ENCODE assay signal across 26 mouse cellular contexts in genomic region chr15:72381164-72381563, GRCm38 (mm10).
DNase-seq lines count a peak whose midpoint lies in the region; ATAC-seq lines count a peak whose summit lies in the region.
"Had no signal": no experiment of that assay in that cellular context is flagged by ENCODE, and none has a peak within 500 bp of the region (broad histone marks: within the 10 kb centered on the region; RNA-seq: fewer than 3 reads in every experiment).

No protein-coding gene starts in this region.

- no peaks in the 10 kb centered on the region for H3K36me3 ChIP-seq in forebrain, embryonic 12.5 days (replicated peaks)
- no peaks in the 10 kb centered on the region for H3K36me3 ChIP-seq in forebrain, embryonic 11.5 days (ENCODE audit: control insufficient read depth, insufficient read depth, low read length)
- H3K36me3 ChIP-seq in neural tube, embryonic 14.5 days (ENCODE audit: control insufficient read depth, insufficient read depth, low read length) = no peaks in the 10 kb centered on the region
- H3K36me3 ChIP-seq: embryonic facial prominence, embryonic 12.5 days; G1E; hindbrain, embryonic 10.5 days; limb, embryonic 13.5 days; lung, embryonic 15.5 days; midbrain, embryonic 12.5 days; neural tube, embryonic 12.5 days had no signal

- no peak for DNase-seq in forebrain, embryonic 11.5 days (ENCODE audit: low spot score)
- peak; percentile 10 for DNase-seq in left cerebral cortex, postnatal 4 days
- DNase-seq in left cerebral cortex, postnatal 10 days (ENCODE audit: extremely low spot score in 1 of 2, low spot score in 2 of 2) = no peak
- no peak for DNase-seq in neural tube, embryonic 10.5 days (ENCODE audit: extremely low spot score, low spot score)
- no peak for DNase-seq in testis, postnatal 14 days (ENCODE audit: low spot score)
- DNase-seq: adrenal gland, adult 8-10 months; cerebellum, adult 9-10 months; embryo, embryonic 11 days; heart, postnatal 14 days; kidney, adult 9 months; kidney, postnatal 10 days; right cerebral cortex, adult 18-20 months; spleen, adult 18-20 months; thymus, adult 18-20 months; thymus, postnatal 25 days had no signal

- H3K4me3 ChIP-seq in forebrain, embryonic 12.5 days (replicated peaks) = no peak overlapping the region
- no peak overlapping the region for H3K4me3 ChIP-seq in forebrain, embryonic 11.5 days (ENCODE audit: low read depth, low read length)
- no peak overlapping the region for H3K4me3 ChIP-seq in neural tube, embryonic 14.5 days (ENCODE audit: low read depth, low read length)
- H3K4me3 ChIP-seq: embryonic facial prominence, embryonic 12.5 days; hindbrain, embryonic 10.5 days; limb, embryonic 13.5 days; lung, embryonic 15.5 days; midbrain, embryonic 12.5 days; neural tube, embryonic 12.5 days had no signal

- no peaks in the 10 kb centered on the region for H3K9me3 ChIP-seq in forebrain, embryonic 12.5 days
- H3K9me3 ChIP-seq in forebrain, embryonic 11.5 days (ENCODE audit: control insufficient read depth, low read length) = no peaks in the 10 kb centered on the region
- no peaks in the 10 kb centered on the region for H3K9me3 ChIP-seq in neural tube, embryonic 14.5 days (ENCODE audit: control insufficient read depth, low read length)
- H3K9me3 ChIP-seq: embryonic facial prominence, embryonic 12.5 days; hindbrain, embryonic 10.5 days; limb, embryonic 13.5 days; lung, embryonic 15.5 days; midbrain, embryonic 12.5 days; neural tube, embryonic 12.5 days had no signal

- H3K27me3 ChIP-seq in forebrain, embryonic 12.5 days = no peaks in the 10 kb centered on the region
- H3K27me3 ChIP-seq in forebrain, embryonic 11.5 days (ENCODE audit: control insufficient read depth, insufficient read depth, low read length) = no peaks in the 10 kb centered on the region
- H3K27me3 ChIP-seq in neural tube, embryonic 14.5 days (ENCODE audit: control insufficient read depth, insufficient read depth, low read length) = no peaks in the 10 kb centered on the region
- H3K27me3 ChIP-seq: embryonic facial prominence, embryonic 12.5 days; limb, embryonic 13.5 days; lung, embryonic 15.5 days; midbrain, embryonic 12.5 days; neural tube, embryonic 12.5 days had no signal

- H3K4me2 ChIP-seq in forebrain, embryonic 12.5 days = no peak overlapping the region
- no peak overlapping the region for H3K4me2 ChIP-seq in forebrain, embryonic 11.5 days (ENCODE audit: low read depth, low read length, severe bottlenecking)
- no peak overlapping the region for H3K4me2 ChIP-seq in neural tube, embryonic 14.5 days (ENCODE audit: low read depth, low read length)
- H3K4me2 ChIP-seq: embryonic facial prominence, embryonic 12.5 days; limb, embryonic 13.5 days; liver, embryonic 11.5 days; lung, embryonic 15.5 days; midbrain, embryonic 12.5 days; neural tube, embryonic 12.5 days had no signal

- H3K27ac ChIP-seq in forebrain, embryonic 12.5 days = peak overlapping the region; percentile 19; the same call in 1 of the 2 replicates
- no peak overlapping the region for H3K27ac ChIP-seq in forebrain, embryonic 11.5 days (ENCODE audit: low read depth, low read length)
- H3K27ac ChIP-seq in neural tube, embryonic 14.5 days (ENCODE audit: low read depth, low read length) = no peak overlapping the region
- H3K27ac ChIP-seq: embryonic facial prominence, embryonic 12.5 days; hindbrain, embryonic 10.5 days; limb, embryonic 13.5 days; lung, embryonic 15.5 days; midbrain, embryonic 12.5 days; neural tube, embryonic 12.5 days had no signal

- 0 out of 2 replicates have a peak, but pooled peaks have one; percentile 20 for ATAC-seq in forebrain, embryonic 12.5 days (ENCODE audit: low FRiP score)
- no peak for ATAC-seq in forebrain, embryonic 11.5 days (replicated peaks; ENCODE audit: low FRiP score)
- ATAC-seq in neural tube, embryonic 14.5 days (ENCODE audit: low read depth) = peak; percentile 63; the same call in 1 of the 2 replicates
- ATAC-seq: intestine, postnatal 0 days had no signal

- 83% methylated on average over 8 of the region's 8 CpGs for WGBS in forebrain, embryonic 12.5 days
- 86% methylated on average over 8 of the region's 8 CpGs for WGBS in forebrain, embryonic 11.5 days
- 64% methylated on average over 8 of the region's 8 CpGs for WGBS in neural tube, embryonic 14.5 days

- intact Hi-C loops in left cerebral cortex, postnatal 4 days (cut with DNase I) = no loop called here
- intact Hi-C loops in left cerebral cortex, postnatal 10 days (cut with DNase I) = no loop called here

- H3K4me1 ChIP-seq in forebrain, embryonic 12.5 days = no peaks in the 10 kb centered on the region
- H3K4me1 ChIP-seq in forebrain, embryonic 11.5 days (replicated peaks; ENCODE audit: control insufficient read depth, insufficient read depth, low read length) = no peaks in the 10 kb centered on the region; the same call in 1 of the 2 replicates
- no peaks in the 10 kb centered on the region for H3K4me1 ChIP-seq in neural tube, embryonic 14.5 days (ENCODE audit: control insufficient read depth, insufficient read depth, low read length)
- H3K4me1 ChIP-seq: embryonic facial prominence, embryonic 12.5 days; limb, embryonic 13.5 days; lung, embryonic 15.5 days; neural tube, embryonic 12.5 days had no signal

- H3K9ac ChIP-seq in forebrain, embryonic 12.5 days = no peak overlapping the region
- H3K9ac ChIP-seq in forebrain, embryonic 11.5 days (ENCODE audit: low read length) = no peak overlapping the region
- H3K9ac ChIP-seq in neural tube, embryonic 14.5 days (replicated peaks; ENCODE audit: low read depth, low read length) = no peak overlapping the region
- H3K9ac ChIP-seq: embryonic facial prominence, embryonic 12.5 days; limb, embryonic 13.5 days; lung, embryonic 15.5 days; midbrain, embryonic 12.5 days; neural tube, embryonic 12.5 days had no signal
